Mouse (Mus musculus) limb, embryonic 15.5 days (tissue): Measurements from ENCODE around the gene Cd82. TPM values are rescaled to one million over a fixed set of nuclear protein-coding genes. Genes with fewer than 3 reads are reported as not detected.

Source experiments
- ATAC-seq: fragments of 200-750 bp; cut with Nextera tagmentation; 2 replicates; pipeline ENCODE4 v1.8.0; 2017; ENCODE audit warnings: low read depth, moderate TSS enrichment; ENCODE audit not compliant: insufficient number of reproducible peaks, low FRiP score, low TSS enrichment
- H3K27ac ChIP-seq: fragments of 300-500 bp; sonication (generic); 2 replicates; pipeline ENCODE4 v1.5.1; 2015; ENCODE audit warnings: moderate library complexity, mild to moderate bottlenecking, inconsistent platforms
- H3K27me3 ChIP-seq: fragments of 300-500 bp; sonication (generic); 2 replicates; pipeline ENCODE4 v1.6.1; 2015; ENCODE audit warnings: inconsistent platforms
- H3K36me3 ChIP-seq: fragments of 300-500 bp; sonication (generic); 2 replicates; pipeline ENCODE4 v1.6.1; 2015; ENCODE audit warnings: inconsistent platforms
- H3K4me1 ChIP-seq: fragments of 300-500 bp; sonication (generic); 2 replicates; pipeline ENCODE4 v1.6.1; 2015; ENCODE audit warnings: inconsistent platforms
- H3K4me2 ChIP-seq: fragments of 300-500 bp; sonication (generic); 2 replicates; pipeline ENCODE4 v1.6.1; 2015; ENCODE audit warnings: mild to moderate bottlenecking, inconsistent platforms
- H3K4me3 ChIP-seq: fragments of 300-500 bp; sonication (generic); 2 replicates; pipeline ENCODE4 v1.5.1; 2015; ENCODE audit warnings: mild to moderate bottlenecking, inconsistent platforms
- H3K9ac ChIP-seq: fragments of 300-500 bp; sonication (generic); 2 replicates; pipeline ENCODE4 v1.6.1; 2015; ENCODE audit warnings: inconsistent platforms
- H3K9me3 ChIP-seq: fragments of 300-500 bp; sonication (generic); 2 replicates; pipeline ENCODE4 v1.6.1; 2016; ENCODE audit warnings: inconsistent platforms
- WGBS: fragments of 180-500 bp; shearing (Covaris S2); methylation state at CpG from one replicate; pipeline ENCODE4 v1.1.7; 2015; 5-methylcytosine and 5-hydroxymethylcytosine counted together
- polyA plus RNA-seq: library from polyadenylated mRNA; unstranded; fragments of >200 nt; fragmentation: Nextera tagmentation; extraction: Ambion mirVana; gene quantifications from 2 replicates; pipeline ENCODE4 v1.2.1, GENCODE M21; 2015

Cd82 gene
- polyA plus RNA-seq, 1 experiment from 2014 or later = 51.4 TPM

DNA sequence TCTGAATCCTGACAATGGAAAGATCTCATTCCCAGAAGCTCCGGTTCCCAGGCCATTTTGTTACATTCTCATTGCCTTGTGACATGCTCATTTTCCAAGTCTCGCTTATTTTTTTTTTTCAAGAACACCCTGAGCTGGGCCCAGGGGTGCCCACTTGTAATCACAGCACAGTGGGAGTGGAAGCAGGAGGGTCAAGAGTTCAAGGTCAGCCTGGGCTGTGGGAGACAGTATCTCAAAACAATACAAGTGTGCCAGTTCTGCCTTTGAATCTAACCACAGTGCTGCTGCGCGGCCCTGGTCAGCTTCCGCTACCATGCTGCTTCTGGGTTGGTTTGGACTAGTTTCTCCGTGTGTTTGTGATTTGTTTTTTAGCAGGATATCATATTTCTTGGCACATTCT, 59.7 kb downstream of the Cd82 start:
- H3K4me1 ChIP-seq = peaks cover 6% of the 10 kb centered on the region; the same call in 1 of the 2 replicates
- no peak for ATAC-seq
- no peak overlapping the region for H3K4me2 ChIP-seq
- H3K36me3 ChIP-seq = no peaks in the 10 kb centered on the region
- no peak overlapping the region for H3K4me3 ChIP-seq
- no peaks in the 10 kb centered on the region for H3K9me3 ChIP-seq
- 74% methylated on average over 6 of the region's 6 CpGs for WGBS
- H3K27ac ChIP-seq = no peak overlapping the region
- H3K9ac ChIP-seq = no peak overlapping the region
- H3K27me3 ChIP-seq = 0 out of 2 replicates have a peak, but pooled peaks cover 6% of the 10 kb centered on the region

DNA sequence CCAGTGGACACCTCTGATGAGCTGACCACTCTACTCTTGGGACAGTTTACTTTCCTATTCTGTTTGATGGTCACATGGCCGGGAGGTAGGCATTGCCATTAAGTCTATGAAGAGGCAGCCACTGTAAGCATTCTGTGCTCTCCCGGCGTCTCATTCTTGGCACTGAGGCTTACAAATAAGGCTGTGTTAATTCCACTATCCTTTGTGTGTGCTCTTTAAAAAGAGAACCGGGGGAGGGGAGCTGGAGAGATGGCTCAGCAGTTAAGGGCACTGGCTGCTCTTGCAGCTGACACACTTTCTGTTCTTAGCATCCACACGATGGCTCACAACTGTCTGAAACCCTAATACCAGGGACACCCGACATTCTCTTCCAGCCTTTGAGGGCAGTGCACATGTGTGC, 71.7 kb downstream of the Cd82 start:
- no peak overlapping the region for H3K9ac ChIP-seq
- no peak overlapping the region for H3K4me3 ChIP-seq
- peaks cover 9% of the 10 kb centered on the region; the same call in 1 of the 2 replicates for H3K4me1 ChIP-seq
- 68% methylated on average over 6 of the region's 6 CpGs for WGBS
- no peaks in the 10 kb centered on the region for H3K9me3 ChIP-seq
- ATAC-seq = no peak
- peaks cover 12% of the 10 kb centered on the region; the same call in 1 of the 2 replicates for H3K27me3 ChIP-seq
- H3K27ac ChIP-seq = no peak overlapping the region
- no peak overlapping the region for H3K4me2 ChIP-seq
- H3K36me3 ChIP-seq = no peaks in the 10 kb centered on the region

- Histone ChIP-seq H3K4me3 (no peak overlapping the region), H3K4me1 (peaks cover 9% of the 10 kb centered on the region; the same call in 1 of the 2 replicates), H3K27ac (no peak overlapping the region), H3K9ac (no peak overlapping the region), H3K36me3 (no peaks in the 10 kb centered on the region), H3K9me3 (no peaks in the 10 kb centered on the region), H3K27me3 (peaks cover 12% of the 10 kb centered on the region; the same call in 1 of the 2 replicates), H3K4me2 (no peak overlapping the region)
- WGBS = 36% methylated on average over 11 of the region's 11 CpGs
- no peak for ATAC-seq
Observed at GRCm38 (mm10) chr2:93390170-93390926, 72.6 kb downstream of the Cd82 start.

DNA sequence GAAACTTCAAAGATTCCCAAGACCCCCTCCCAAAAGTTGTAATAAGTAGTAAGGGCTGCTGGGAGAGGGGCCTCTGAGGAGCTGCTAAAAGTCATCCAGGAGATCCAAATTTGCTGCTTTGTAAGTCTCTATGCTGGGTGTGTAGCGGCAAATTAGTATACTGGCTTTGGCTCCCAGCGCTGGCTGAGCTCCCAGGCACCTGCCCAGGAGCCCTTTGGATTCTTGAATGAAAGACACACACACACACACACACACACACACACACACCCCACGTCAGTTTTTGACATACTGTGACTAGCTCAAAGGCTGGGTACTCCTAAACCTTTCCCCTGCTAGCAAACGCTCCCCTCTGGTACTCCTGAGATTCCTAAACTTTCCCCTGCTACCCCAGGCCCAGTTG, 76.0 kb downstream of the Cd82 start:
- ATAC-seq = no peak
- H3K4me1 ChIP-seq = peaks cover 13% of the 10 kb centered on the region; the same call in 1 of the 2 replicates
- H3K9me3 ChIP-seq = no peaks in the 10 kb centered on the region
- H3K9ac ChIP-seq = no peak overlapping the region
- peaks cover 12% of the 10 kb centered on the region; the same call in 1 of the 2 replicates for H3K27me3 ChIP-seq
- WGBS = 62% methylated on average over 4 of the region's 4 CpGs
- H3K36me3 ChIP-seq = no peaks in the 10 kb centered on the region
- H3K27ac ChIP-seq = no peak overlapping the region
- H3K4me2 ChIP-seq = no peak overlapping the region
- no peak overlapping the region for H3K4me3 ChIP-seq

- Histone ChIP-seq H3K4me3 (no peak overlapping the region), H3K4me1 (peaks cover 10% of the 10 kb centered on the region; the same call in 1 of the 2 replicates), H3K4me2 (no peak overlapping the region), H3K9me3 (no peaks in the 10 kb centered on the region), H3K36me3 (no peaks in the 10 kb centered on the region), H3K27me3 (peaks cover 11% of the 10 kb centered on the region; the same call in 1 of the 2 replicates), H3K9ac (no peak overlapping the region), H3K27ac (no peak overlapping the region)
- no peak for ATAC-seq
- 76% methylated on average over 5 of the region's 5 CpGs for WGBS
Observed at GRCm38 (mm10) chr2:93383831-93384230, 79.1 kb downstream of the Cd82 start.

DNA sequence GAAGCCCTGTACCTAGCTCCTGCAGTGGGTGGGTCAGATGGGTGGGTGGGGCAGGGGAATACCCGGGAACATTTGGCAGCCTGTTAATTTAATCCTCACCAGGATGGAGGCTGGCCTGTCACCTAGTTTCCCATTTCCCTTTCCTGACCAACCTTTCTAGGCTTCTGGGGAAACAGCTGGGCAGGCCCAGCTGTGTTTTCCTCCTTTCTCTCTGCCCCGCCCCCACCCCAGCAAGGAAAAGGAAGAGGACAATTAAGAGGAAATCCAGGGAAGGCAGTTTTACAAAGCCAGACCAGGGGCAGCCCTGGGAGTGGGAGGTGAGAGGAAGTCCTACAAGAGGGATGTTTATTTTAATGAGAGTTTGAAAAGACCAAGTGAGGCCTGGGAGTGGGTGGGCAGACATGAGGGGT, 82.3 kb downstream of the Cd82 start:
- ATAC-seq = no peak
- H3K36me3 ChIP-seq = no peaks in the 10 kb centered on the region
- no peak overlapping the region for H3K9ac ChIP-seq
- no peaks in the 10 kb centered on the region for H3K9me3 ChIP-seq
- H3K27ac ChIP-seq = no peak overlapping the region
- no peaks in the 10 kb centered on the region for H3K27me3 ChIP-seq
- no peak overlapping the region for H3K4me3 ChIP-seq
- peaks cover 18% of the 10 kb centered on the region; the same call in 1 of the 2 replicates for H3K4me1 ChIP-seq
- H3K4me2 ChIP-seq = no peak overlapping the region
- WGBS = 7% methylated on average over 2 of the region's 2 CpGs

DNA sequence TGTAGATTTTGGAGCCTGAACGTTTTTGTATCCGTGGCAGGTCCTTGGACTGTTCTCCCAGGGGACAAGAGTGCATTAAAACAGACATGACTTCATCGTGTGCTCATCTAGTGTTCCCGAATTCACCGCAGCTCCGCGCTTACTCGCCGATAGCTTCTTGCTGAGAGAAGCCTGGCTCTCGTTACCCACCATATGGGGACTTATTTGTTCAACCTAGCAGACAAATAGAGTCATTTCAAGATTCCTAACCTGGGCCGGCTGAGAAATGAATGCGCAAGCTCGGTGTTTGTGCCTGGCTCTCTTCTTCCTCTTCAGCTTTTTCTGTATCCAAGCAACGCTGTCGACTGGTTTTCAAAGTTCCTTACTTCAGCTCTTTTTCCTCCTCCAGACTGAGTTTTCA, 85.1 kb downstream of the Cd82 start:
- H3K9ac ChIP-seq = no peak overlapping the region
- 35% methylated on average over 15 of the region's 15 CpGs for WGBS
- H3K9me3 ChIP-seq = no peaks in the 10 kb centered on the region
- no peak overlapping the region for H3K4me2 ChIP-seq
- no peak overlapping the region for H3K4me3 ChIP-seq
- no peak for ATAC-seq
- no peaks in the 10 kb centered on the region for H3K27me3 ChIP-seq
- no peak overlapping the region for H3K27ac ChIP-seq
- no peaks in the 10 kb centered on the region for H3K36me3 ChIP-seq
- peaks cover 19% of the 10 kb centered on the region; the same call in 1 of the 2 replicates for H3K4me1 ChIP-seq

GRCm38 (mm10) chr2:93377157-93377556, 85.8 kb downstream of the Cd82 start:
- Histone ChIP-seq H3K9ac (no peak overlapping the region), H3K4me2 (no peak overlapping the region), H3K9me3 (no peaks in the 10 kb centered on the region), H3K4me3 (no peak overlapping the region), H3K27ac (no peak overlapping the region), H3K36me3 (no peaks in the 10 kb centered on the region), H3K27me3 (no peaks in the 10 kb centered on the region), H3K4me1 (peaks cover 19% of the 10 kb centered on the region; the same call in 1 of the 2 replicates)
- WGBS = 91% methylated on average over 3 of the region's 3 CpGs
- no peak for ATAC-seq

GRCm38 (mm10) chr2:93372872-93373271, 90.1 kb downstream of the Cd82 start:
- Histone ChIP-seq H3K9me3 (no peaks in the 10 kb centered on the region), H3K36me3 (no peaks in the 10 kb centered on the region), H3K4me3 (no peak overlapping the region), H3K27ac (no peak overlapping the region), H3K4me2 (no peak overlapping the region), H3K27me3 (no peaks in the 10 kb centered on the region), H3K4me1 (peaks cover 12% of the 10 kb centered on the region; the same call in 1 of the 2 replicates), H3K9ac (no peak overlapping the region)
- WGBS = 94% methylated on average over 10 of the region's 10 CpGs
- no peak for ATAC-seq

GRCm38 (mm10) chr2:93372097-93372571, 90.8 kb downstream of the Cd82 start:
- WGBS = 18% methylated on average over 5 of the region's 6 CpGs
- no peak for ATAC-seq
- H3K27me3 ChIP-seq = no peaks in the 10 kb centered on the region
- no peak overlapping the region for H3K4me3 ChIP-seq
- no peak overlapping the region for H3K27ac ChIP-seq
- H3K9me3 ChIP-seq = no peaks in the 10 kb centered on the region
- H3K9ac ChIP-seq = no peak overlapping the region
- H3K36me3 ChIP-seq = no peaks in the 10 kb centered on the region
- no peak overlapping the region for H3K4me2 ChIP-seq
- H3K4me1 ChIP-seq = peaks cover 10% of the 10 kb centered on the region; the same call in 1 of the 2 replicates
